Mouse (Mus musculus) forebrain, postnatal 0 days (tissue): ENCODE measurements around the gene Lyg1. TPM values are rescaled to one million over a fixed set of nuclear protein-coding genes. Genes with fewer than 3 reads are reported as not detected.
"Not testable (repeated sequence)": the region's sequence is repeated elsewhere in the genome, so short reads cannot be mapped to it uniquely, and the experiment has no call there.

Experiments
- ATAC-seq: fragments of 200-750 bp; cut with Nextera tagmentation; 2 replicates; pipeline ENCODE4 v1.8.0; 2017; ENCODE audit warnings: mild to moderate bottlenecking, moderate library complexity
- DNase-seq: peaks from one replicate; pipeline ENCODE4 v3.0.0-alpha.2; 2015
- H3K27ac ChIP-seq: fragments of 300-500 bp; sonication (generic); 2 replicates; pipeline ENCODE4 v1.5.1; 2014; ENCODE audit warnings: low read depth, mild to moderate bottlenecking, antibody characterized with exemption, low read length, moderate library complexity, mixed read lengths
- H3K27me3 ChIP-seq: fragments of 300-500 bp; sonication (generic); 2 replicates; pipeline ENCODE4 v1.6.1; 2014; ENCODE audit warnings: mild to moderate bottlenecking, low read length, mixed read lengths; ENCODE audit not compliant: insufficient read depth
- H3K36me3 ChIP-seq: fragments of 300-500 bp; sonication (generic); 2 replicates; pipeline ENCODE4 v1.6.1; 2014; ENCODE audit warnings: mild to moderate bottlenecking, moderate library complexity; ENCODE audit not compliant: insufficient read depth
- H3K4me1 ChIP-seq: fragments of 300-500 bp; sonication (generic); 2 replicates; pipeline ENCODE4 v1.6.1; 2014; ENCODE audit warnings: antibody characterized with exemption; ENCODE audit not compliant: insufficient read depth
- H3K4me2 ChIP-seq: fragments of 300-500 bp; sonication (generic); 2 replicates; pipeline ENCODE4 v1.6.1; 2014; ENCODE audit warnings: low read depth, mild to moderate bottlenecking, moderate library complexity
- H3K4me3 ChIP-seq: fragments of 300-500 bp; sonication (generic); 2 replicates; pipeline ENCODE4 v1.5.1; 2014; ENCODE audit warnings: low read depth, low read length, mixed read lengths
- H3K9ac ChIP-seq: fragments of 300-500 bp; sonication (generic); 2 replicates; pipeline ENCODE4 v1.6.1; 2014; ENCODE audit warnings: mild to moderate bottlenecking
- H3K9me3 ChIP-seq: fragments of 300-500 bp; sonication (generic); 2 replicates; pipeline ENCODE4 v1.6.1; 2016; ENCODE audit warnings: low read length
- CTCF ChIP-seq: sonication (generic); IDR thresholded peaks from 2 replicates; pipeline ENCODE4 v1.5.1; 2016; ENCODE audit warnings: antibody characterized with exemption, control low read depth, low read depth
- WGBS: fragments of 180-500 bp; shearing (Covaris S2); extraction: QIAGEN DNeasy Blood & Tissue Kit; methylation state at CpG from one replicate; pipeline ENCODE4 v1.1.7; 2014; 5-methylcytosine and 5-hydroxymethylcytosine counted together
- polyA plus RNA-seq: library from polyadenylated mRNA; unstranded; fragments of >200 nt; fragmentation: Nextera tagmentation; extraction: Ambion mirVana; gene quantifications from 2 replicates; pipeline ENCODE4 v1.2.1, GENCODE M21; 2015
- total RNA-seq: library from RNA; depleted of rRNA; stranded (reverse); fragments of >200 nt; gene quantifications from 2 replicates; pipeline ENCODE4 v1.2.3, GENCODE M21; 2014

Lyg1 gene
- total and polyA plus RNA-seq, 2 experiments from 2014 or later: not detected

GRCm38 (mm10) chr1:37997867-37998266 lies 40.3 kb upstream of the Lyg1 start, which contains the start of the genes Txndc9 and Eif5b:
Gene Txndc9 (minus strand): TSS chr1:37997893.
Gene Eif5b (plus strand): TSS chr1:37998010.
- no peaks in the 10 kb centered on the region for H3K27me3 ChIP-seq
- under 1% methylated on average over 50 of the region's 50 CpGs for WGBS
- peak within 1 kb of the TSS; percentile 75 for H3K4me2 ChIP-seq
- peak within 1 kb of the TSS; percentile 88 for H3K4me3 ChIP-seq
- peak within 1 kb of the TSS; percentile 96 for H3K27ac ChIP-seq
- DNase-seq: peak; percentile 96
- peak; percentile 91 for ATAC-seq
- peaks cover 25% of the 10 kb centered on the region for H3K36me3 ChIP-seq
- H3K9ac ChIP-seq: peak within 1 kb of the TSS; percentile 90
- no peaks in the 10 kb centered on the region for H3K9me3 ChIP-seq
- H3K4me1 ChIP-seq: peaks cover 13% of the 10 kb centered on the region
- peak; percentile 77 for TF ChIP-seq CTCF

DNA sequence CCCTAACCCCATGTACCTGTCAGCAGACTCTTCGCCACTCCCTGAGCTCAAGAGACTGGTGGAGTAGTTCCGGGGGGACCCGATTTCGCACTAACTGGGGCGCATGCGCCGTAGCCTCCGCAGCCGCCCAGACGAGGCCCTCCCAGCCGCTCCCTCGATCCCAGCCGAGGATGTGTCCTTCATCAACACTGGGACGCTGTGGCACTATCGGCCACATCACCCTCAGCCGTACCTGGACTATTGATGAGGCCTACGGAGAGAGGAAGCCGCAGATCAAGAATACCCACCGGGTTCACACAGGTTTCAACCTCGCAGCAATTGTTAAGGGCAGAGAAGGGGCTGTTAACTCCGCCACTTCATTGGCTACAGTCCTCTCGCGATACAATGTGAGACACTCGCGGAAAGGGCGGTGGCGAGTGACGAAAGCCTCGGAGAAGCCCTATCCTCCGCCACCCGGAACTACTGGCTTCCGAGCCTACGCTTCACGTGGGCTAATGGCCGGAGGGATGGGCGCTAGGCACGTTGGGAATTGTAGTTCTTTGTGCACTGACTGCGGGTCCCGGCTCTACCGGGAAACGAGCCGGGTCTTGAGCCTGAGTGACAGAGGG lies 39.4 kb upstream of the Lyg1 start:
- Histone ChIP-seq H3K4me1 (peaks cover 13% of the 10 kb centered on the region), H3K27me3 (no peaks in the 10 kb centered on the region), H3K36me3 (peaks cover 34% of the 10 kb centered on the region), H3K4me3 (peak overlapping the region; percentile 88), H3K27ac (peak overlapping the region; percentile 96), H3K9me3 (no peaks in the 10 kb centered on the region), H3K4me2 (peak overlapping the region; percentile 75), H3K9ac (peak overlapping the region; percentile 90)
- ATAC-seq (peak; percentile 96), DNase-seq (peak; percentile 99)
- TF ChIP-seq CTCF: no peak
- WGBS: 1% methylated on average over 42 of the region's 42 CpGs

DNA sequence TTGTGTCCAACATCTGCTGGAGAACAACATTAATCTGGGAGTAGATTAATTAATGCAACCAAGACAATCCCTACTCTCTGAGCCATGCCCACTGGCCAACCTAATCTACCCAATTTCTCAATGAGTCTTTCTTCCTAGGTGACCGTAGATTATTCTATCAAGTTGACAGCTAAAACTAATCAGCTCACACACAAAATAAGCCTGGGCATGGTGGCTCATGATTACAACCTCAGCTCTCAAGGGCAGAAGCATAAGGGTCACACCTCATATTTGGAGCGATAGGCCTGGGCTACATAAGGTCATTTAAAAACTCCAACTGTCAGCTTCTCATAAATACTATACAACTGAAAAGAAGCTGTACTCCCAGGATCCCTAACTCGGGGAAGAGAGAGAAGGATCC lies 38.7 kb upstream of the Lyg1 start:
- peaks cover 41% of the 10 kb centered on the region for H3K36me3 ChIP-seq
- peaks cover 13% of the 10 kb centered on the region for H3K4me1 ChIP-seq
- ATAC-seq: no peak
- TF ChIP-seq CTCF: no peak
- H3K4me2 ChIP-seq: peak overlapping the region; percentile 75
- 39% methylated on average over 3 of the region's 3 CpGs for whole genome bisulfite sequencing
- no peaks in the 10 kb centered on the region for H3K27me3 ChIP-seq
- peak overlapping the region; percentile 90 for H3K9ac ChIP-seq
- peak overlapping the region; percentile 88 for H3K4me3 ChIP-seq
- no peaks in the 10 kb centered on the region for H3K9me3 ChIP-seq
- peak overlapping the region; percentile 96; the same call in 1 of the 2 replicates for H3K27ac ChIP-seq
- no peak for DNase-seq

DNA sequence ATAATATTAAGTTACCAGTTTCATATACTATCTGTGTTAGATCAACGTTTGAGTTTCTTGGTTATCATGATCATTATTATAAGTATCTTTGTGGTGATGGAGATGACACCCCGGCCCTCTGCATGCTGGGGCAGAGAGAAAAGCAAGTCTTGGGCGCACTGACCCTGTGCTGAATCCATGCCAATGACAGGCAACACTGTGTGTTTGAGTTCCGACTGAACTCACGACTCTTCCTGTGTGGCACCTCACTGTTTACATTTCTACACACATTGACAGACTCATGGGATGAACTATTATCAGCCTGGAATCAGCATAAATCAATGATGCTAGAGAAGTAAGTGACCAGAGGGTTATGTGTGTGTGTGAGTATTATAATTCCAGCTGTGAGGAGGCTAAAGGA lies 30.3 kb upstream of the Lyg1 start:
- Histone ChIP-seq H3K9ac (no peak overlapping the region), H3K4me1 (no peaks in the 10 kb centered on the region), H3K9me3 (no peaks in the 10 kb centered on the region), H3K27me3 (no peaks in the 10 kb centered on the region), H3K4me2 (no peak overlapping the region), H3K27ac (no peak overlapping the region), H3K4me3 (no peak overlapping the region), H3K36me3 (peaks cover 61% of the 10 kb centered on the region)
- DNase-seq: no peak
- TF ChIP-seq CTCF: no peak
- ATAC-seq: no peak
- WGBS: 89% methylated on average over 5 of the region's 5 CpGs

GRCm38 (mm10) chr1:37985764-37986323 lies 28.3 kb upstream of the Lyg1 start:
- TF ChIP-seq CTCF: peak; percentile 82
- H3K4me1 ChIP-seq: no peaks in the 10 kb centered on the region

DNA sequence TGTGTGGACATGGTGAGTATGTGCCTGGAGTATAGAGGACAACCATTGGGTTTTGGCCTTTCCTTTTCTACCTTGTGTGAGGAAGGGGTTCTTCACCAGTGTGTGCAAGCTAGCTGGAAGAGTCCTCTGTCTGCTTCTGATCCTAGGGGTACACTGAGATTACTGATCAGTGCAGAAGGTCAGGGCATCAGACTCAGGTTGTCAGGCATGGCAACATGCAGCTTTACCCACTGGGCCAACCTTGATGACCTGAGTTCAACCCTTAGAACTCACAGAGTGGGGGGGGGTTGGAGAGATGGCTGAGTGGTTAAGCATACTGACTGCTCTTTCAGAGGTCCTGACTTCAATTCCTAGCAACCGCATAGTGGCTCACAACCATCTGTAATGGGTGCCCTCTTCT lies 26.8 kb upstream of the Lyg1 start:
- Histone ChIP-seq H3K4me2 (no peak overlapping the region), H3K4me1 (no peaks in the 10 kb centered on the region), H3K9ac (no peak overlapping the region), H3K9me3 (no peaks in the 10 kb centered on the region), H3K27ac (no peak overlapping the region), H3K36me3 (peaks cover 28% of the 10 kb centered on the region), H3K27me3 (no peaks in the 10 kb centered on the region), H3K4me3 (no peak overlapping the region)
- no peak for ATAC-seq
- WGBS: 97% methylated on average over 1 of the region's 1 CpGs
- DNase-seq: no peak
- TF ChIP-seq CTCF: no peak

More at GRCm38 (mm10) chr1:37985764-37986323, 28.3 kb upstream of the Lyg1 start:
- Histone ChIP-seq H3K4me3 (no peak overlapping the region), H3K36me3 (peaks cover 41% of the 10 kb centered on the region), H3K9ac (no peak overlapping the region), H3K9me3 (no peaks in the 10 kb centered on the region), H3K27me3 (no peaks in the 10 kb centered on the region), H3K27ac (no peak overlapping the region), H3K4me2 (no peak overlapping the region)
- WGBS: 82% methylated on average over 9 of the region's 9 CpGs
- DNase-seq (peak; percentile 41), ATAC-seq (no peak)

DNA sequence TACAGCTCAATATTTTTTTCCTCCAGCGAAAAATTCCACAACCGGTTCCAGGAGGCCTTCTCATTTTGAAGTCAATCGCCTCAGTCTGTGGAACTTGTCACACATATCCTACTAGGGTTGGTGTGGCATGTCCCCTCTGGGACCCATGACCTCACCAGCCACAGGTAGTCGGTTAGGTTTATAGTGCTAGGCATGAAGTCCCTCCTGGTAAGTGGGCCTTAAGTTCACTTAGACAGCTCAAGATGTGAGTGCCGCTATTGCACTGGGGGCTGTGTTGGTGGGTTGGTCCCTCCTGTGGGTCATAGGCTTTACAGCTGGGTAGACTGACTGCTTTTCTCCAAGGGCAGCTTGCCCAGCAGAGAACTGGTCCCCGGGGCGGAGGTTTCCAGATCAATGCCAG lies 19.7 kb upstream of the Lyg1 start:
- H3K36me3 ChIP-seq: no peaks in the 10 kb centered on the region
- no peak overlapping the region for H3K27ac ChIP-seq
- no peak for TF ChIP-seq CTCF
- ATAC-seq: no peak
- no peak overlapping the region for H3K4me2 ChIP-seq
- H3K4me3 ChIP-seq: no peak overlapping the region
- H3K27me3 ChIP-seq: no peaks in the 10 kb centered on the region
- WGBS: 89% methylated on average over 7 of the region's 7 CpGs
- H3K4me1 ChIP-seq: no peaks in the 10 kb centered on the region
- no peak for DNase-seq
- H3K9ac ChIP-seq: no peak overlapping the region
- no peaks in the 10 kb centered on the region for H3K9me3 ChIP-seq

GRCm38 (mm10) chr1:37976666-37977065 lies 19.1 kb upstream of the Lyg1 start:
- H3K27me3 ChIP-seq, H3K36me3 ChIP-seq, H3K4me2 ChIP-seq, H3K9me3 ChIP-seq, H3K4me1 ChIP-seq, H3K27ac ChIP-seq, DNase-seq, ATAC-seq, H3K9ac ChIP-seq, H3K4me3 ChIP-seq: not testable (repeated sequence)
- WGBS: 80% methylated on average over 9 of the region's 9 CpGs
